Mouse (Mus musculus) stomach, embryonic 15.5 days (tissue): ENCODE measurements at regions not wholly inside any gene's neighbourhood (a gene's known extent, or its start where the extent isn't known, plus 50 kb on each side); places are given as distances from the start of the nearest gene placed in this dataset.

Experiments used
- ATAC-seq: fragments of 200-750 bp; cut with Nextera tagmentation; 2 replicates; pipeline ENCODE4 v1.8.0; 2017; ENCODE audit warnings: low read depth, moderate number of reproducible peaks, moderate TSS enrichment; ENCODE audit not compliant: insufficient read depth, low FRiP score
- H3K27ac ChIP-seq: fragments of 300-500 bp; sonication (generic); 2 replicates; pipeline ENCODE4 v1.5.1; 2015; ENCODE audit warnings: mild to moderate bottlenecking, inconsistent platforms
- H3K27me3 ChIP-seq: fragments of 300-500 bp; sonication (generic); replicated peaks from 2 replicates; pipeline ENCODE4 v1.6.1; 2015; ENCODE audit warnings: inconsistent platforms
- H3K36me3 ChIP-seq: fragments of 300-500 bp; sonication (generic); 2 replicates; pipeline ENCODE4 v1.6.1; 2015; ENCODE audit warnings: inconsistent platforms
- H3K4me1 ChIP-seq: fragments of 300-500 bp; sonication (generic); 2 replicates; pipeline ENCODE4 v1.6.1; 2015; ENCODE audit warnings: inconsistent platforms
- H3K4me2 ChIP-seq: fragments of 300-500 bp; sonication (generic); 2 replicates; pipeline ENCODE4 v1.6.1; 2015; ENCODE audit warnings: mild to moderate bottlenecking, inconsistent platforms
- H3K4me3 ChIP-seq: fragments of 300-500 bp; sonication (generic); replicated peaks from 2 replicates; pipeline ENCODE4 v1.5.1; 2015; ENCODE audit warnings: inconsistent platforms
- H3K9ac ChIP-seq: fragments of 300-500 bp; sonication (generic); 2 replicates; pipeline ENCODE4 v1.6.1; 2015; ENCODE audit warnings: inconsistent platforms
- H3K9me3 ChIP-seq: fragments of 300-500 bp; sonication (generic); 2 replicates; pipeline ENCODE4 v1.6.1; 2016; ENCODE audit warnings: inconsistent platforms
- WGBS: fragments of 180-500 bp; shearing (Covaris S2); methylation state at CpG from one replicate; pipeline ENCODE4 v1.1.7; 2015; 5-methylcytosine and 5-hydroxymethylcytosine counted together

DNA sequence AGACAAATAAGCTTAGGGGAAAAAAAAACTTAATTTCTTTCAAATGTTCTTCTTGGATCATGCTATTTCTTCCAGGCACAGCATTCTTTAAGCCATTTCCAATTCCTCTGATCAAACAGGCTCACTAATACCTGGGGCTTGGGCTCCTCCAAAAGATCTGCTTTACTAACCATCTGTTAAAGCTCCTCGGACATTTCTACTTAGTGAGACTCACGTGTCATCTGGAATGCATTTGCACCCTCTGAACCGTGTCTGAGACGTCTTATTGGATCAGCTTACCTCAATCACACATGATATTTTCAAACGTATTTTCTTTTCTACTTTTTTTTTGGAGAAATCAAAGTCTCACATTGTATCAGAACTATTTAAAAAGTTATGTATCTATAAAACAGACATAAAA is 132.4 kb downstream of the Npr3 start:
- no peaks in the 10 kb centered on the region for H3K9me3 ChIP-seq
- no peaks in the 10 kb centered on the region for H3K4me1 ChIP-seq
- no peaks in the 10 kb centered on the region for H3K27me3 ChIP-seq
- no peak overlapping the region for H3K4me3 ChIP-seq
- H3K36me3 ChIP-seq, result no peaks in the 10 kb centered on the region
- WGBS, result 66% methylated on average over 5 of the region's 5 CpGs
- H3K27ac ChIP-seq, result no peak overlapping the region
- H3K9ac ChIP-seq, result no peak overlapping the region
- no peak for ATAC-seq
- H3K4me2 ChIP-seq, result no peak overlapping the region

DNA sequence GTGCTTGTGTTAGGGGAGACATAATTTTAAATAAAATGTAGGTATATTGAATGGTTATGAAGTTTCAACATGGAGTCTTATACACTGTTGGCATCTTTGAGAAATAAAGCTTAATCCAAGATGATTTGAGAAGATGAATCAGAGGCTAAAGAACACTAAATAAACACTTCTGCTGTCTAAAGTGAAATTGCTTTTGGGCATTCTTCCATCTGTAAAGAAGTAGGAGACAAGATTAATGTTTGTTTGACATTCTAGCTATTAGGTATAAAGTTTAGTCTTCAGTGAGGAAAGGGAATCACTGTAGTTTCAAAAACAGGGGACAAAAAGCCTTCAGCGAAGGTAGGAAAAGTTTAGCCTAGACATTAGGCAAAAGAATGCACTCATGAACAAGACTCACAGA is 136.5 kb downstream of the Npr3 start:
- Histone ChIP-seq H3K27me3 (no peaks in the 10 kb centered on the region), H3K27ac (no peak overlapping the region), H3K4me2 (no peak overlapping the region), H3K4me3 (no peak overlapping the region), H3K9ac (no peak overlapping the region), H3K4me1 (no peaks in the 10 kb centered on the region), H3K36me3 (no peaks in the 10 kb centered on the region), H3K9me3 (no peaks in the 10 kb centered on the region)
- 48% methylated on average over 1 of the region's 1 CpGs for WGBS
- ATAC-seq, result no peak

DNA sequence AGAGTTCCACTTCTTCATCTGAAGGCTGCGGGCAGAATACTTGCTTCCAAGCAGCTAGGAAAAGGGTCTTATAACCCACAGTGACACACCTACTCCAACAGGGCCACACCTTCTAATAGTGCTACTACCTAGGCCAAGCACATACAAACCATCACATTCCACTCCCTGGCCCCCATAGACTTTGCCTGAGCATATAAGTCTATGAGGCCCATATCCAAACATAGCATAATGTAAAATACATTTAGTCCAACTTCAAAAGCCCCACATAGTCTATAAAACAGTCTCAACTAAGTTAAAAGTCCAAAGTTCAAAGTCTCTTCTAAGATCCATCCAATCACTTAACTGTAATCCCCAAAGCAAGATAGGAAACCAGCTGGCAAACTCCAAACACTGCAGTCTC is 149.1 kb downstream of the Npr3 start:
- no peak; the same call in 1 of the 2 replicates for ATAC-seq
- no peaks in the 10 kb centered on the region for H3K36me3 ChIP-seq
- no peaks in the 10 kb centered on the region for H3K9me3 ChIP-seq
- no peak overlapping the region for H3K27ac ChIP-seq
- 83% methylated on average over 1 of the region's 1 CpGs for WGBS
- H3K4me1 ChIP-seq, result no peaks in the 10 kb centered on the region
- no peak overlapping the region for H3K4me2 ChIP-seq
- no peaks in the 10 kb centered on the region for H3K27me3 ChIP-seq
- H3K9ac ChIP-seq, result no peak overlapping the region
- no peak overlapping the region for H3K4me3 ChIP-seq

DNA sequence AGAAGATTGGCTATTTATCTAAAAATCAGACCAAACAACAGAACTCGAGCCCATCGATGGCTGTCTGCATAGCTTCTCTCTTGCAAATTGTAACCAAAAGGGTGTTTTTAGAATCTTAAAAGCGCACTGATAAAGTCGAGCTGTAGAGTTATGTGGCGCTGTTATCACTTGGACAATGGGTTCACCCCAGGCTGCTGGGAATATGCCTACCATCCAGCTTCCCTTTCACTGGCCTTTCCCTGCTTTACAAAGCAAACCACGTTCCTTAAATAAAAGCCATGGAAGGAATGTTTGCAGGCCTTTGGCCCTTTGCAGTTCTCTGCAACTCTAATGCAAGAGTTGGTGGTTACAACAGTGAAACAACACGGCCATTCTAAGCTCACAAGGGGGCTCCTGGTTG is 150.3 kb downstream of the Npr3 start:
- H3K27me3 ChIP-seq, result no peaks in the 10 kb centered on the region
- no peaks in the 10 kb centered on the region for H3K9me3 ChIP-seq
- 71% methylated on average over 7 of the region's 7 CpGs for WGBS
- no peaks in the 10 kb centered on the region for H3K36me3 ChIP-seq
- no peak overlapping the region for H3K27ac ChIP-seq
- H3K4me3 ChIP-seq, result no peak overlapping the region
- no peaks in the 10 kb centered on the region for H3K4me1 ChIP-seq
- no peak overlapping the region for H3K4me2 ChIP-seq
- no peak overlapping the region for H3K9ac ChIP-seq
- no peak for ATAC-seq

DNA sequence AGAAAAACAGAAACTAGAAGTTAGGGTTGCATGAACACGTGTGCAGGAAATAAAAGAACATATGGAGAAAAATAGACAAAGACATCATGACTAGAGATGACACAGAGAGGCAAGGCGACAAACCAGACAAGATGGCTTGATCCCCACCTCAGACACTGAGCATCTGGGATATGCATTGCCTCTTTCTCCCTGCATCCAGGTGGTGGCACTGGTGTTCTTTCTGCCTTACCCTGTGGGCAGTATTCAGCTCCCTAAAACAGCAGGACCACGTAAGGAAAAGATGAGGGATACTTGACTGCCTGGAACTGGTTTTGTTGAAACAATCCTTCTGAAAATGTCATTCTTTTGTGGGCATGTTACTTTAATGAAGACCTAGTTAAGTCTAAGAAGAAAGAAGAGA is 153.9 kb downstream of the Npr3 start:
- no peaks in the 10 kb centered on the region for H3K9me3 ChIP-seq

DNA sequence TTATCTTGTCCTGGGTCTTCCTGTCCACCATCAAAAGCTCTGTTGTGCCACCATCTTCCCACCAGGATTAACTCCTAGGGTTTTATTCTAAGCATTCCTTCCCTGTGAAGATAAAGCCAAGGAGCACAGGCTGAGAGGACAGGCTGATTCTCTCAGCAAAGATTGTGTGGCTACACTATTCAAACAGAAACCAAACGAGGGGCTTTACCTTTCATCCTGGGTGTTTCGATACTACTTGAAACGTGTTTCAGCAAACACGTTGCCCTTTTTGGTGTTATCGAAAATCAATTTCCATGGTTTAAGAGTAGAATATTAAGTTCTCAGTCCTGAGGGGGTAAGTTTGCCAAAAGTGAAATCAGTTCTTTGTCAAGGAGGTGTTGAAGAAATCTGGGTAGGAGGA is 156.2 kb downstream of the Npr3 start:
- Histone ChIP-seq H3K27me3 (no peaks in the 10 kb centered on the region), H3K4me2 (no peak overlapping the region), H3K36me3 (no peaks in the 10 kb centered on the region), H3K4me3 (no peak overlapping the region), H3K9me3 (no peaks in the 10 kb centered on the region), H3K9ac (no peak overlapping the region), H3K27ac (no peak overlapping the region), H3K4me1 (no peaks in the 10 kb centered on the region)
- no peak for ATAC-seq
- 76% methylated on average over 5 of the region's 5 CpGs for WGBS

More for the DNA sequence above, 153.9 kb downstream of the Npr3 start:
- Histone ChIP-seq H3K4me1 (no peaks in the 10 kb centered on the region), H3K27me3 (no peaks in the 10 kb centered on the region), H3K27ac (no peak overlapping the region), H3K36me3 (no peaks in the 10 kb centered on the region), H3K9ac (no peak overlapping the region), H3K4me2 (no peak overlapping the region), H3K4me3 (no peak overlapping the region)
- ATAC-seq, result peak; percentile 56; the same call in 1 of the 2 replicates
- 17% methylated on average over 3 of the region's 3 CpGs for WGBS

DNA sequence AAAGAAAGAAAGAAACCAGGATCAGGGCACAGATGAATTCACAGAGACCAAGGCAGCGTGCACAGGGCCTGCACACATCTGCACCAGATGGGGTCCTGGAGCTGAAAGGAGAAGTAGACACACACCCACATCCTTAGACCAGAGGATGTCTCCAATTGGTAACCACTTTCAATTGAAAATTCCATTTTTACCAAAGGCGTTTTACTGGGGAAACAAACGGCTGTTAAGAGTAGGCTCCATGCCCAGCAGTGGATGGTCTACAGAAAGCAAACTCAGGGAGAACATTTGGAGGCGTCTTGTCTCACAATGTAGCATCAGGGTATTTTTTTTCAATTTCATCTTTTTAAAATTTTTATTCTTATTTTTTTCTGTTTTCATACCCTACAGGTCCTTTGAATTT is 157.6 kb downstream of the Npr3 start:
- no peaks in the 10 kb centered on the region for H3K4me1 ChIP-seq
- 96% methylated on average over 4 of the region's 4 CpGs for WGBS
- H3K4me2 ChIP-seq, result no peak overlapping the region
- H3K9me3 ChIP-seq, result no peaks in the 10 kb centered on the region
- no peak overlapping the region for H3K9ac ChIP-seq
- ATAC-seq, result no peak
- no peaks in the 10 kb centered on the region for H3K36me3 ChIP-seq
- H3K27ac ChIP-seq, result no peak overlapping the region
- H3K4me3 ChIP-seq, result no peak overlapping the region
- H3K27me3 ChIP-seq, result no peaks in the 10 kb centered on the region

DNA sequence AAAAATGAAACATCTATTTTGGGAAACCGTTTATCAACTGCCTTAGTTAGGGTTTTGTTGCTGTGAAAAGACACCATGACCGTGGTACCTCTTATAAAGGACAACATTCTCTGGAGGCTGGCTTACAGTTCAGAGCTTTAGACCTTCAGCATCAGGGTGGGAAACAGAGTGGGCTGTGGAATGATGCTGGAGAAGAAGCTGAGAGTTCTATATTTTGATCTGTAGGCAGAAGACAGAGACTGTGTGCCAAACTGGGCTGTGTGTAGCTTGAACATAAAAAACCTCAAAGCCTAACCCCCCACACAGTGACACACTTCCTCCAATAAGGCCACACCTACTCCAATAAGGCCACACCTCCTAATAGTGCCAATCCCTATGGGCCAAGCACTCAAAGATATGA is 158.8 kb downstream of the Npr3 start:
- WGBS, result 77% methylated on average over 2 of the region's 2 CpGs
- no peaks in the 10 kb centered on the region for H3K9me3 ChIP-seq
- no peaks in the 10 kb centered on the region for H3K27me3 ChIP-seq
- no peak overlapping the region for H3K27ac ChIP-seq
- no peaks in the 10 kb centered on the region for H3K36me3 ChIP-seq
- H3K4me1 ChIP-seq, result no peaks in the 10 kb centered on the region
- no peak overlapping the region for H3K4me2 ChIP-seq
- ATAC-seq, result no peak
- no peak overlapping the region for H3K4me3 ChIP-seq
- H3K9ac ChIP-seq, result no peak overlapping the region

DNA sequence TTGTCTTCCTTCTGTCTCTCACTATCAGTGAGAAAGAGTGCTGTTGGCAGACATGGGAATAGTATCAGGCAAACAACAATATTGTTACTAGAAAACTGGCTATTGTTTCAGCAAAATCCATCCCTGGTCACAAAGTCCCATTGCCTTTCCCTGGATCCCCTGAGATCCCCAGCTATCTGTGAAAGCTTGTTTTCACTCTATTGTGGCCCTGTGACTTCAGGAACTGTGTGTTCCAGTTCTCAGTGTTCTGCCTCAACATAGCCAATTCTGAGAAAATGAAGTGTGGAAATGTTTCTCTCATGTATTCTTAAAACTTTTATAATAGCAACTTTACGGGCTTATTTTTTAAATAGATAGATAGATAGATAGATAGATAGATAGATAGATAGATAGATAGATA is 160.3 kb downstream of the Npr3 start:
- Histone ChIP-seq H3K36me3 (no peaks in the 10 kb centered on the region), H3K4me3 (no peak overlapping the region), H3K27ac (no peak overlapping the region), H3K9me3 (no peaks in the 10 kb centered on the region), H3K4me1 (peaks cover 4% of the 10 kb centered on the region; the same call in 1 of the 2 replicates), H3K27me3 (no peaks in the 10 kb centered on the region), H3K9ac (no peak overlapping the region), H3K4me2 (no peak overlapping the region)
- 91% methylated on average over 1 of the region's 1 CpGs for WGBS
- no peak for ATAC-seq

DNA sequence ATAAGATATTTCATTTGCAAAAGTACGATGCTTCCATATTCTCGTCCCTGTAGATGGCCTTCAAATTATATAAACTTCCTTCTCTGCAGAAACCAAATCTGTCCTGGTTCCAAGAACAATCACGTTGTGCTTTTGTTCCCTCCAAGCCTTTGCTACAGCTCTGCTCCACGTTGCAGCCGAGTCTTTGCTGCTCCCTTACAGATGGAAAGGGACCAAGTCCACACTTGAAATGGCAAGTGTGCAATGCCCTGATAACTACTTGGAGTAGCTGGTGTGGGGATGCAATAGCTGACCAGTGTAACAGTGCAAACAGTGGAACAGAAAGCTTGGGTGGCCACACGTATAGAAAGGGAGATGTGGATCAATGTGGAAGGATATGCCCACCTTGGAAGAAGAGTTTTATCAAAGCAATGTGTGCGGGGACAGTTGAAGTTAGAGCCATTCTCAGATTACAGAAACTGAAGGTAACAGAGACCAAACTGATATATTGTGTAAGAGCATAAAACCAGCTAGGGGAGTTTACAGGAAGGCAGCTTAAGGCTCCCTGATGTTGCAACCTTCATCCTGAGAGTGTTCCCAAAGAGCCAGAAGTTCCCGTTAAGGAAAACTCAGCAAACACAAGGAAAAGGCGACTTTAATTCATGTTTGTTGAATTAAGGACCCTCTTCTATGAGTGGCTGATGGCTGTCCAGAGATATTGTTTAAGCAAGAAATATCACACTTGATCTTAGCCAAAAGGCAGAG is 161.3 kb downstream of the Npr3 start:
- no peaks in the 10 kb centered on the region for H3K9me3 ChIP-seq
- H3K4me3 ChIP-seq, result no peak overlapping the region
- peaks cover 6% of the 10 kb centered on the region; the same call in 1 of the 2 replicates for H3K4me1 ChIP-seq
- no peaks in the 10 kb centered on the region for H3K36me3 ChIP-seq
- ATAC-seq, result no peak
- H3K9ac ChIP-seq, result no peak overlapping the region
- H3K4me2 ChIP-seq, result no peak overlapping the region
- peak overlapping the region; percentile 87 for H3K27ac ChIP-seq
- WGBS, result 56% methylated on average over 9 of the region's 9 CpGs
- no peaks in the 10 kb centered on the region for H3K27me3 ChIP-seq

DNA sequence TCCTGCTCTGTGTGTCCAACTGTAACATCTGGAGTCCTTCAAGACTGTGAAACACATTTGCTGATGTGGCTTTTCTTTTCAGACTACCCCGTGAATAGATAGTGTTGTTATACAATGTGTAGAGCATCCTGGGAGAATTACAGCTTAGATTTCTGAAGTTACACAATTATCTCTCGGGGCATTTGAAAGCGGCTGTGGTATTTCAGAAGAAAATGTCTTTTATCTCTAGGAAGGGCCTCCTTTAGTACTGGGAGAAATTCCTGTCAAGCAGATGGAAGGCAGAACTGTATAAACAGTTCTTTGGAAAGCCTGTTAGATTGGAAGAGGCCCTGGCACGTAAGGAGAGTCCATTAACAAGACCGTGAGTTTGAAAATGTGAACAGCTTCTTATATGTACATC is 162.2 kb downstream of the Npr3 start:
- Histone ChIP-seq H3K9me3 (no peaks in the 10 kb centered on the region), H3K9ac (no peak overlapping the region), H3K4me2 (no peak overlapping the region), H3K27me3 (no peaks in the 10 kb centered on the region), H3K36me3 (no peaks in the 10 kb centered on the region), H3K4me1 (peaks cover 6% of the 10 kb centered on the region; the same call in 1 of the 2 replicates), H3K4me3 (no peak overlapping the region), H3K27ac (peak overlapping the region; percentile 87)
- peak; percentile 77; the same call in 1 of the 2 replicates for ATAC-seq
- 20% methylated on average over 5 of the region's 5 CpGs for WGBS

DNA sequence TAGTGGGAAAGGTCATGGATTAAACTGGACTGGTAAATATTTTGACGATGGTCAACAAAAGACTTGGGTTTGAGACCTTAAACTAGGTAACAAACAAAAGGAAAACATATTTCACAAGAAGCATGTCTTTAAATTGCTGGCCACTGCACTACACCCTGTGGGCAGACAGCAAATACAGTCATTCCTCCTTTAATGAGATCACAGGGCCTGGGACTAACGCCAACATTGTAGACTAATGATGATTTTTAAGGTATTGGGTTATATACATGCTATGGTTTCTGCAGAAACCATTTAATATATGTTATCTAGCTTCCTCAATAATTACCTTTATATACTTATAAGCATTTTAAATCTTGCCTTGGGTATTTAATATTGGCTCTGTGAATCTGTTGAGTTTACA is 162.8 kb downstream of the Npr3 start:
- H3K36me3 ChIP-seq, result no peaks in the 10 kb centered on the region
- H3K4me1 ChIP-seq, result peaks cover 6% of the 10 kb centered on the region; the same call in 1 of the 2 replicates
- no peak overlapping the region for H3K4me3 ChIP-seq
- no peaks in the 10 kb centered on the region for H3K9me3 ChIP-seq
- WGBS, result 65% methylated on average over 2 of the region's 2 CpGs
- H3K9ac ChIP-seq, result no peak overlapping the region
- ATAC-seq, result no peak
- peak overlapping the region; percentile 87; the same call in 1 of the 2 replicates for H3K27ac ChIP-seq
- no peak overlapping the region for H3K4me2 ChIP-seq
- no peaks in the 10 kb centered on the region for H3K27me3 ChIP-seq

DNA sequence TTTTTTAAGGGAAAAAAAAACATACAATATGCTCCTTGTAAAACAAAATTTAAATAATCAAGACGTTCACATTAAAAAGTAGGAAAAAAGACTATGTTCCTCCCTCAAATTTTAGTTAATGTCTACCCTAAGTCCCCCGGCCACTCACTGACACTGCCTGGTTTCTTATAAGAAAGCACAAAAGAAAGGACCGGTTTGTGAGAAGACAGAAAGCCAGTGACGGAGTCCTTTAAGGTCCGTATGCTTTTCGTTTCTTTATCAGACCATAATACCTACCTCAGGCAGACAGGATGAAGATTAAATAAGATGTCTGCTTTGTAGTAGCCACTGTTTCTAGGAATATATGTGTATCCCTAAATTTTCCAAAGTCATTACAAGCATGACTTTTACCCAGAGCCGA is 164.3 kb downstream of the Npr3 start:
- H3K9me3 ChIP-seq, result no peaks in the 10 kb centered on the region
- no peak overlapping the region for H3K27ac ChIP-seq
- H3K4me3 ChIP-seq, result no peak overlapping the region
- peaks cover 6% of the 10 kb centered on the region; the same call in 1 of the 2 replicates for H3K4me1 ChIP-seq
- H3K4me2 ChIP-seq, result no peak overlapping the region
- WGBS, result 67% methylated on average over 7 of the region's 7 CpGs
- no peaks in the 10 kb centered on the region for H3K36me3 ChIP-seq
- H3K27me3 ChIP-seq, result no peaks in the 10 kb centered on the region
- no peak for ATAC-seq
- no peak overlapping the region for H3K9ac ChIP-seq
